Mouse (Mus musculus) heart, embryonic 14.5 days (tissue): ENCODE measurements at regions not wholly inside any gene's neighbourhood (a gene's known extent, or its start where the extent isn't known, plus 50 kb on each side); places are given as distances from the start of the nearest gene placed in this dataset.

Source experiments
- ATAC-seq: fragments of 200-750 bp; cut with Nextera tagmentation; 2 replicates; pipeline ENCODE4 v1.8.0; 2017; ENCODE audit warnings: low read depth, moderate TSS enrichment; ENCODE audit not compliant: insufficient number of reproducible peaks, insufficient read depth, low FRiP score
- H3K27ac ChIP-seq, 2 experiments: fragments of 200-500 bp in 1 of 2; fragments of 300-500 bp in 1 of 2; sonication (generic) in 1 of 2; replicated peaks in 1 of 2; 2 replicates each; pipeline ENCODE4 v1.5.1; 2012 to 2014; ENCODE audit warnings: low read depth in 2 of 2, low read length in 2 of 2, control low read depth in 1 of 2, mild to moderate bottlenecking in 1 of 2, mixed read lengths in 1 of 2; ENCODE audit not compliant: control insufficient read depth in 1 of 2, insufficient read depth in 1 of 2
- H3K27me3 ChIP-seq: fragments of 300-500 bp; sonication (generic); 2 replicates; pipeline ENCODE4 v1.6.1; 2014; ENCODE audit warnings: mild to moderate bottlenecking, low read length, control low read depth; ENCODE audit not compliant: control insufficient read depth, insufficient read depth
- H3K36me3 ChIP-seq: fragments of 300-500 bp; sonication (generic); 2 replicates; pipeline ENCODE4 v1.6.1; 2014; ENCODE audit warnings: mild to moderate bottlenecking, control low read depth, low read length, mixed read lengths; ENCODE audit not compliant: control insufficient read depth, insufficient read depth
- H3K4me1 ChIP-seq, 2 experiments: fragments of 200-500 bp in 1 of 2; fragments of 300-500 bp in 1 of 2; sonication (generic) in 1 of 2; 2 replicates each; pipeline ENCODE4 v1.6.1; 2012 to 2014; ENCODE audit warnings: low read length in 2 of 2, control low read depth in 1 of 2, mixed read lengths in 1 of 2; ENCODE audit not compliant: control insufficient read depth in 2 of 2, insufficient read depth in 2 of 2
- H3K4me2 ChIP-seq: fragments of 300-500 bp; sonication (generic); 2 replicates; pipeline ENCODE4 v1.6.1; 2014; ENCODE audit warnings: mild to moderate bottlenecking, low read length
- H3K4me3 ChIP-seq, 2 experiments: fragments of 200-500 bp in 1 of 2; fragments of 300-500 bp in 1 of 2; sonication (generic) in 1 of 2; 2 replicates each; pipeline ENCODE4 v1.5.1; 2012 to 2014; ENCODE audit warnings: low read length in 2 of 2, mild to moderate bottlenecking in 2 of 2, control low read depth in 1 of 2, low read depth in 1 of 2, moderate library complexity in 1 of 2; ENCODE audit not compliant: control insufficient read depth in 1 of 2, insufficient read depth in 1 of 2
- H3K9ac ChIP-seq: fragments of 300-500 bp; sonication (generic); 2 replicates; pipeline ENCODE4 v1.6.1; 2014; ENCODE audit warnings: mild to moderate bottlenecking, low read length
- H3K9me3 ChIP-seq: fragments of 300-500 bp; sonication (generic); 2 replicates; pipeline ENCODE4 v1.6.1; 2016; ENCODE audit warnings: low read length, control low read depth; ENCODE audit not compliant: control insufficient read depth
- WGBS: fragments of 180-500 bp; shearing (Covaris S2); extraction: QIAGEN DNeasy Blood & Tissue Kit; methylation state at CpG from one replicate; pipeline ENCODE4 v1.1.7; 2014; 5-methylcytosine and 5-hydroxymethylcytosine counted together

DNA sequence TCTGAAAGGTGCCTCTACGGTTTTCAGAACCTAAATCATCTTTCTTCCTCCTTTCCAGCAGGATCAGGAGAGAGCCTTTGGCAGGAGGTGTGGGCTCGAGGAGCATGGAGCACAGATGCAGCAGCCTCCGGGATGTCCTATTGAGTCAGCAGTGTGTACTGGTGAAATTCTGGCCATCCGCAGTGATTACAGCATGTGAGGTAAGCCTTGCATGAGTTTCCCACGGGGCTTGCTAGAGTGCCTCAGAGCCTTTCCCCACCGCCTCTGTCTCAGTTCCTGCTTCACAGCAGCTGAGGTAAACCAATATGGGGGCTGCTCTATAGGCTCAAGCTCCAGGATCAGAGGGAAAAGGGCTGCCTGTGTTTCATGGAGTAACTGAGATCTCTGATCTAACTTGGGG is 143.6 kb upstream of the Cdh13 start:
- no peaks in the 10 kb centered on the region for H3K36me3 ChIP-seq
- no peak overlapping the region for H3K4me3 ChIP-seq
- no peak overlapping the region for H3K27ac ChIP-seq
- no peaks in the 10 kb centered on the region for H3K9me3 ChIP-seq
- H3K4me1 ChIP-seq: peaks cover 0 to 2% of the 10 kb centered on the region in 2 experiments; a peak in 1 of 4 replicates
- WGBS: 74% methylated on average over 6 of the region's 6 CpGs
- no peak overlapping the region for H3K4me2 ChIP-seq
- no peaks in the 10 kb centered on the region for H3K27me3 ChIP-seq
- no peak for ATAC-seq
- no peak overlapping the region for H3K9ac ChIP-seq

- no peaks in the 10 kb centered on the region for H3K27me3 ChIP-seq
- peaks cover 0 to 2% of the 10 kb centered on the region in 2 experiments; a peak in 1 of 4 replicates for H3K4me1 ChIP-seq
- H3K9me3 ChIP-seq: no peaks in the 10 kb centered on the region
- 82% methylated on average over 3 of the region's 3 CpGs for WGBS
- H3K4me2 ChIP-seq: no peak overlapping the region
- H3K27ac ChIP-seq: no peak overlapping the region
- no peak overlapping the region for H3K9ac ChIP-seq
- ATAC-seq: no peak
- no peaks in the 10 kb centered on the region for H3K36me3 ChIP-seq
- no peak overlapping the region for H3K4me3 ChIP-seq
Observed at GRCm38 (mm10) chr8:118137846-118138245, 145.7 kb upstream of the Cdh13 start.

DNA sequence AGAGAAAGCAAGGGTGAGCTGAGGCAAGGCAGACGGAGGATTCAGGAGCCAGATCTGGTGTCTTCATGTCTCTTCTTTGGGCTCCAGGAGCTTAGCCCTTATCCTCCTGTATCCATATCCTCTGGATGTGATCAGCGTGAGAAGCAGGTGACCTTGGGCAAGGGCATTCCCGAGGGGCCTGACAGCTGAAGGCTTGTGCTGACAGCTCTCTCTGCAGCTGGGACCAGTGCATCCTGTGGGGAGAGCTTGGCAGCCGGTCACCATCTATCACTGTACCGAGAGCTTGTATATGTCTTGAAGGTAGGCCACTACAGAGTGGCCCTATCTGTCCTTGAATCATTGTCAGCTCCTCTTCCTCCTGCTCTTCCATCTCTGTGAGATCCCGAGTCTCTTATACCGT is 158.5 kb upstream of the Cdh13 start:
- peaks cover 7 to 17% of the 10 kb centered on the region in 2 experiments; a peak in 3 of 4 replicates for H3K4me1 ChIP-seq
- no peaks in the 10 kb centered on the region for H3K36me3 ChIP-seq
- 34% methylated on average over 7 of the region's 7 CpGs for WGBS
- H3K4me3 ChIP-seq: no peak overlapping the region
- H3K9me3 ChIP-seq: no peaks in the 10 kb centered on the region
- no peak overlapping the region for H3K4me2 ChIP-seq
- no peak for ATAC-seq
- no peak overlapping the region for H3K9ac ChIP-seq
- H3K27me3 ChIP-seq: no peaks in the 10 kb centered on the region
- H3K27ac ChIP-seq: no peak overlapping the region

DNA sequence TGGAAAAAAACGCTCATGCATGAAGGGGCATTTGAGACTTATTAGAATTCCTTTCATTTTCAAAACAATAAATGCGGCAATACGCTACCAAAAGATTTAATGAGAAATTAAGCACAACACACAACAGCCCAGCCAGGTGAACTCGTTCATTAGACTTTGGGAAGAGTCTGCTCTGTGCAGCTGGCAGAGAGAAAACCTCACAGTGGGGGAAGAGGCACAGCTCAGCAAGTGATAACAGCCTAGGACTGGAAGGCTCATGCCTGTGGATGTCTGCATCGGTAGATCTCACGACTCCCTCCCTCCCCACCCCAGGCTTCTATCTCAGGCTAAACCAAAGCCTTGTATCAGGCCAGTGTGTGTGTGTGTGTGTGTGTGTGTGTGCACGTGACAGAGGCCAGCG is 169.3 kb upstream of the Cdh13 start:
- H3K36me3 ChIP-seq: no peaks in the 10 kb centered on the region
- 0 out of 4 replicates have a peak, but pooled peaks cover 0 to 3% of the 10 kb centered on the region in 2 experiments for H3K4me1 ChIP-seq
- no peak overlapping the region for H3K4me2 ChIP-seq
- H3K9me3 ChIP-seq: no peaks in the 10 kb centered on the region
- no peak overlapping the region for H3K4me3 ChIP-seq
- H3K27me3 ChIP-seq: no peaks in the 10 kb centered on the region
- no peak overlapping the region for H3K27ac ChIP-seq
- WGBS: 40% methylated on average over 8 of the region's 8 CpGs
- no peak overlapping the region for H3K9ac ChIP-seq
- no peak for ATAC-seq

DNA sequence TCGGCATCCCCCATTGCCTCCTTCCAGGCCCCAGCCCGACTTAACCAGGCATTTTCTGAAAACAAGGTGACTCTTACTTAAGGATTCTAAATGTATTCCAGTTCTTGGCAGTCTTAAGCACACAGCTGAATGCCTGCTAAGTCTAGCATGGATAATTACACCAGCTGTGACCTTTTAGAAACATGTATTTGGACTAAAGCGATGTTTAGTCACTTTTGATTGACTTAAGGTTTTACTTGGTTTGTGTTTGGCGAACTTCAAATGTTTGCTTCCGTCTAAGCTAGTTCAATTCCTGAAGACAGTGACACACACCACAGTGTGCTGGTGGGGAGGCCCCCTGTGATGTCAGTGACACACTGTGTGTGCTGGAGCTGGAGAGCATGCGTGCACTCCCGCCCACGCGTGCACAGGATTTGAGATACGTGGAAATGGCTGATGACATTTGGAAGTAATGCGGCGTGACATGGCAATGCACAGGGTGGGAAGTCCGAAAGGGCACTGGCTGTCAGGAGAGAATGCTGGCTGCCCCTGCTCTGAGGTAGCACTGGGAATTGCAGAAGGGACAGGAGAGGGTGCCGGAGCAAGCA is 179.0 kb upstream of the Cdh13 start:
- Histone ChIP-seq H3K36me3 (no peaks in the 10 kb centered on the region), H3K27me3 (no peaks in the 10 kb centered on the region), H3K4me1 (peaks cover 7 to 11% of the 10 kb centered on the region in 2 experiments), H3K27ac (no peak overlapping the region), H3K9me3 (no peaks in the 10 kb centered on the region), H3K4me2 (peak overlapping the region; percentile 12), H3K4me3 (no peak overlapping the region), H3K9ac (no peak overlapping the region)
- WGBS: 50% methylated on average over 14 of the region's 14 CpGs
- ATAC-seq: no peak

DNA sequence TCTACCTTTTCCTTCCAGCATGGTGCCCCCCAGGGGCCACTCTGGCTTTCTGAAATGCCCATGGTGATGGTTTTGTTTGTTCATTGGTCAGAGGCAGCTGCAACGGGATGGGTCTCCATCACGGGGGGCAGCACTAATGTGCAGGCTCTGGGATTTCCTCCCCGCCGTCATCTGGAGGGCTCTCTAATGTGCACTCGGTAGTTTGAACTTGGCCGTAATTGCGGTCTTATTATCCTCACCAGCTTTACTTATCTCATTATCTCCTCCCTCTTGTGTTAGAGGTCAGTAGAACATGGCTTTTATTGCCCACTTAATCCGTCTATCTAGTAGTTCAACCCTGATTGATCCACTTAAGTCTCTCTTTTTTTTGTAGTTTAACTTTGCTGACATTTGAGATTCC is 182.2 kb upstream of the Cdh13 start:
- Histone ChIP-seq H3K9me3 (no peaks in the 10 kb centered on the region), H3K27ac (no peak overlapping the region), H3K4me1 (peaks cover 7 to 11% of the 10 kb centered on the region in 2 experiments), H3K9ac (no peak overlapping the region), H3K27me3 (no peaks in the 10 kb centered on the region), H3K4me3 (no peak overlapping the region), H3K4me2 (no peak overlapping the region), H3K36me3 (no peaks in the 10 kb centered on the region)
- 77% methylated on average over 8 of the region's 8 CpGs for WGBS
- no peak for ATAC-seq

DNA sequence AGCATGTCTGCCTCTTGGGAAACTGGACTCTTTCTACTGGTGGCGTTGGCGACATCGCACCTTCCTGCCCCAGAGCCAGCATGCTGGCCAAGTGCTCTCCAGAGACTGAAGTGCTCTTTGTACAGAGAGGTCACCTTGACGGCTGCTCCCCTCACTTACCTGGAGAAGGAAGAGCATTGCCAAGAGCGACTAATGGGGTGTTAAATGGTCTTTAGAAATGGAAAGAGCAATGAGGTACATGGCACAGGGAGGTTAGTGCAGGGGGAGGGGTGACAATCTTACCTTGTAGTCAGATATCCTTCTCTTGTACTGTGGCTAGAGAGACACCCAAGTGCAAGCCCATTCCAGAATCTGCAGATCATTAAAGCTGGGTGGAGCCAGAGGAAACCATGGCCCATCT is 220.8 kb upstream of the Cdh13 start:
- no peak overlapping the region for H3K27ac ChIP-seq
- no peak for ATAC-seq
- WGBS: 48% methylated on average over 5 of the region's 5 CpGs
- no peaks in the 10 kb centered on the region for H3K4me1 ChIP-seq
- H3K27me3 ChIP-seq: no peaks in the 10 kb centered on the region
- no peaks in the 10 kb centered on the region for H3K9me3 ChIP-seq
- H3K9ac ChIP-seq: no peak overlapping the region
- H3K36me3 ChIP-seq: no peaks in the 10 kb centered on the region
- H3K4me3 ChIP-seq: no peak overlapping the region
- H3K4me2 ChIP-seq: no peak overlapping the region

GRCm38 (mm10) chr8:118056781-118057180 is 226.8 kb upstream of the Cdh13 start:
- H3K27me3 ChIP-seq: no peaks in the 10 kb centered on the region
- no peak overlapping the region for H3K9ac ChIP-seq
- no peak overlapping the region for H3K27ac ChIP-seq
- H3K4me1 ChIP-seq: no peaks in the 10 kb centered on the region
- H3K9me3 ChIP-seq: no peaks in the 10 kb centered on the region
- no peak overlapping the region for H3K4me3 ChIP-seq
- ATAC-seq: no peak
- 85% methylated on average over 6 of the region's 6 CpGs for WGBS
- H3K4me2 ChIP-seq: no peak overlapping the region
- H3K36me3 ChIP-seq: no peaks in the 10 kb centered on the region
